Mouse (Mus musculus) hindbrain, embryonic 14.5 days (tissue): ENCODE measurements around the gene Olfr18. TPM values are rescaled to one million over a fixed set of nuclear protein-coding genes. Genes with fewer than 3 reads are reported as not detected.
"Not testable (repeated sequence)": the region's sequence is repeated elsewhere in the genome, so short reads cannot be mapped to it uniquely, and the experiment has no call there.

ENCODE experiments used
- ATAC-seq: fragments of 200-750 bp; cut with Nextera tagmentation; 2 replicates; pipeline ENCODE4 v1.8.0; 2017; ENCODE audit warnings: moderate number of reproducible peaks, mild to moderate bottlenecking, moderate TSS enrichment, moderate library complexity; ENCODE audit not compliant: low FRiP score
- DNase-seq: peaks from one replicate; pipeline ENCODE4 v3.0.0-alpha.2; 2015; ENCODE audit warnings: low spot score
- H3K27ac ChIP-seq: fragments of 300-500 bp; sonication (generic); 2 replicates; pipeline ENCODE4 v1.5.1; 2014; ENCODE audit warnings: mild to moderate bottlenecking, moderate library complexity
- H3K27me3 ChIP-seq: fragments of 300-500 bp; sonication (generic); 2 replicates; pipeline ENCODE4 v1.6.1; 2014; ENCODE audit warnings: mild to moderate bottlenecking, low read length, mixed read lengths; ENCODE audit not compliant: control insufficient read depth, insufficient read depth
- H3K36me3 ChIP-seq: fragments of 300-500 bp; sonication (generic); replicated peaks from 2 replicates; pipeline ENCODE4 v1.6.1; 2014; ENCODE audit not compliant: control insufficient read depth, insufficient read depth
- H3K4me1 ChIP-seq: fragments of 300-500 bp; sonication (generic); replicated peaks from 2 replicates; pipeline ENCODE4 v1.6.1; 2014; ENCODE audit warnings: antibody characterized with exemption, low read length, mixed read lengths; ENCODE audit not compliant: control insufficient read depth, insufficient read depth
- H3K4me2 ChIP-seq: fragments of 300-500 bp; sonication (generic); replicated peaks from 2 replicates; pipeline ENCODE4 v1.6.1; 2014; ENCODE audit warnings: mild to moderate bottlenecking, moderate library complexity
- H3K4me3 ChIP-seq: fragments of 300-500 bp; sonication (generic); replicated peaks from 2 replicates; pipeline ENCODE4 v1.5.1; 2014; ENCODE audit warnings: mild to moderate bottlenecking, low read length
- H3K9ac ChIP-seq: fragments of 300-500 bp; sonication (generic); 2 replicates; pipeline ENCODE4 v1.6.1; 2014
- H3K9me3 ChIP-seq: fragments of 300-500 bp; sonication (generic); 2 replicates; pipeline ENCODE4 v1.6.1; 2016; ENCODE audit warnings: low read length; ENCODE audit not compliant: control insufficient read depth
- WGBS: fragments of 180-500 bp; shearing (Covaris S2); extraction: QIAGEN DNeasy Blood & Tissue Kit; methylation state at CpG from one replicate; pipeline ENCODE4 v1.1.7; 2014; 5-methylcytosine and 5-hydroxymethylcytosine counted together
- polyA plus RNA-seq: library from polyadenylated mRNA; unstranded; fragments of >200 nt; fragmentation: Nextera tagmentation; extraction: Ambion mirVana; gene quantifications from 2 replicates; pipeline ENCODE4 v1.2.1, GENCODE M21; 2014

Olfr18 gene
- polyA plus RNA-seq = not detected in 2 replicates

- H3K9me3 ChIP-seq = no peaks in the 10 kb centered on the region
- H3K36me3 ChIP-seq = no peaks in the 10 kb centered on the region
- H3K27me3 ChIP-seq = no peaks in the 10 kb centered on the region
- no peak within 1 kb of the TSS for H3K4me3 ChIP-seq
- no peak within 1 kb of the TSS for H3K27ac ChIP-seq
- DNase-seq (no peak), ATAC-seq (no peak)
- no peak within 1 kb of the TSS for H3K4me2 ChIP-seq
- H3K9ac ChIP-seq = no peak within 1 kb of the TSS
- no peaks in the 10 kb centered on the region for H3K4me1 ChIP-seq
These were observed at the start of gene Olfr18 for GRCm38 (mm10) chr9:20335994-20336393. TSS of gene Olfr18 (minus strand) at chr9:20336094.

- no peak for ATAC-seq
- H3K4me1 ChIP-seq = peaks cover 11% of the 10 kb centered on the region
- WGBS = 22% methylated on average over 16 of the region's 16 CpGs
- no peaks in the 10 kb centered on the region for H3K36me3 ChIP-seq
- H3K27me3 ChIP-seq = no peaks in the 10 kb centered on the region
- peak overlapping the region; percentile 68; the same call in 1 of the 2 replicates for H3K27ac ChIP-seq
- H3K9ac ChIP-seq = peak overlapping the region; percentile 71
- peak overlapping the region; percentile 64 for H3K4me2 ChIP-seq
- DNase-seq = no peak
- 0 out of 2 replicates have a peak, but pooled peaks cover 1% of the 10 kb centered on the region for H3K9me3 ChIP-seq
- peak overlapping the region; percentile 58 for H3K4me3 ChIP-seq
These were observed 49.4 kb upstream of the Olfr18 start for GRCm38 (mm10) chr9:20385343-20385703.

- Histone ChIP-seq H3K4me1 (peaks cover 11% of the 10 kb centered on the region), H3K9me3 (0 out of 2 replicates have a peak, but pooled peaks cover 6% of the 10 kb centered on the region), H3K27me3 (no peaks in the 10 kb centered on the region), H3K9ac (peak within 1 kb of the TSS; percentile 71), H3K4me2 (peak within 1 kb of the TSS; percentile 64), H3K27ac (peak within 1 kb of the TSS; percentile 68), H3K4me3 (peak within 1 kb of the TSS; percentile 58), H3K36me3 (no peaks in the 10 kb centered on the region)
- DNase-seq (peak; percentile 97), ATAC-seq (peak; percentile 99)
- 5% methylated on average over 40 of the region's 40 CpGs for WGBS
These were observed 48.8 kb upstream of the Olfr18 start, which contains the start of gene Zfp560 for GRCm38 (mm10) chr9:20384532-20385342. TSS of gene Zfp560 (minus strand) at chr9:20385177.

GRCm38 (mm10) chr9:20383659-20384058 lies 47.8 kb upstream of the Olfr18 start:
- DNase-seq (no peak), ATAC-seq (no peak)
- Histone ChIP-seq H3K9me3 (0 out of 2 replicates have a peak, but pooled peaks cover 9% of the 10 kb centered on the region), H3K36me3 (no peaks in the 10 kb centered on the region), H3K27ac (no peak overlapping the region), H3K4me3 (peak overlapping the region; percentile 58), H3K9ac (peak overlapping the region; percentile 71), H3K27me3 (no peaks in the 10 kb centered on the region), H3K4me2 (peak overlapping the region; percentile 64), H3K4me1 (peaks cover 11% of the 10 kb centered on the region)
- 90% methylated on average over 7 of the region's 7 CpGs for WGBS

GRCm38 (mm10) chr9:20374712-20375111 lies 38.8 kb upstream of the Olfr18 start:
- Histone ChIP-seq H3K4me1 (no peaks in the 10 kb centered on the region), H3K36me3 (0 out of 2 replicates have a peak, but pooled peaks cover 4% of the 10 kb centered on the region), H3K4me3 (no peak overlapping the region), H3K4me2 (no peak overlapping the region), H3K9ac (no peak overlapping the region), H3K9me3 (peaks cover 20% of the 10 kb centered on the region), H3K27ac (no peak overlapping the region), H3K27me3 (no peaks in the 10 kb centered on the region)
- WGBS = 96% methylated on average over 1 of the region's 1 CpGs
- ATAC-seq = no peak
- no peak for DNase-seq

- Histone ChIP-seq H3K9ac (no peak overlapping the region), H3K27me3 (no peaks in the 10 kb centered on the region), H3K9me3 (peaks cover 44% of the 10 kb centered on the region), H3K4me2 (no peak overlapping the region), H3K4me1 (no peaks in the 10 kb centered on the region), H3K36me3 (no peaks in the 10 kb centered on the region; the same call in 1 of the 2 replicates), H3K27ac (no peak overlapping the region), H3K4me3 (no peak overlapping the region)
- ATAC-seq (no peak), DNase-seq (no peak)
- WGBS = 93% methylated on average over 2 of the region's 2 CpGs
These were observed 31.4 kb upstream of the Olfr18 start for GRCm38 (mm10) chr9:20367311-20367710.

- H3K4me3 ChIP-seq = no peak overlapping the region
- ATAC-seq (no peak), DNase-seq (no peak)
- peaks cover 23% of the 10 kb centered on the region for H3K9me3 ChIP-seq
- H3K36me3 ChIP-seq = peaks cover 50% of the 10 kb centered on the region
- no peak overlapping the region for H3K4me2 ChIP-seq
- no peaks in the 10 kb centered on the region for H3K27me3 ChIP-seq
- 90% methylated on average over 4 of the region's 4 CpGs for WGBS
- H3K27ac ChIP-seq = no peak overlapping the region
- H3K9ac ChIP-seq = no peak overlapping the region
- no peaks in the 10 kb centered on the region for H3K4me1 ChIP-seq
These were observed 12.6 kb upstream of the Olfr18 start for GRCm38 (mm10) chr9:20348501-20348900.

GRCm38 (mm10) chr9:20298232-20298631 lies 37.7 kb downstream of the Olfr18 start, which contains the start of gene Olfr873:
TSS of gene Olfr873 (plus strand) at chr9:20298532.
- Histone ChIP-seq H3K27ac (no peak within 1 kb of the TSS), H3K9ac (no peak within 1 kb of the TSS), H3K4me2 (no peak within 1 kb of the TSS), H3K36me3 (no peaks in the 10 kb centered on the region), H3K27me3 (no peaks in the 10 kb centered on the region), H3K9me3 (no peaks in the 10 kb centered on the region), H3K4me1 (no peaks in the 10 kb centered on the region), H3K4me3 (no peak within 1 kb of the TSS)
- DNase-seq = no peak
- no peak for ATAC-seq
- WGBS = 88% methylated on average over 1 of the region's 1 CpGs

- WGBS = 80% methylated on average over 5 of the region's 5 CpGs
These were observed 40.3 kb downstream of the Olfr18 start for GRCm38 (mm10) chr9:20295562-20295961.

More at GRCm38 (mm10) chr9:20295562-20295961, 40.3 kb downstream of the Olfr18 start:
- H3K36me3 ChIP-seq, H3K4me2 ChIP-seq, H3K9ac ChIP-seq, H3K4me1 ChIP-seq, H3K9me3 ChIP-seq, ATAC-seq, H3K4me3 ChIP-seq, H3K27ac ChIP-seq, H3K27me3 ChIP-seq, DNase-seq: not testable (repeated sequence)
